Mouse (Mus musculus) heart, embryonic 14.5 days (tissue): ENCODE measurements at regions not wholly inside any gene's neighbourhood (a gene's known extent, or its start where the extent isn't known, plus 50 kb on each side); places are given as distances from the start of the nearest gene placed in this dataset.
"Not testable (repeated sequence)": the region's sequence is repeated elsewhere in the genome, so short reads cannot be mapped to it uniquely, and the experiment has no call there.

Experiments
- ATAC-seq: fragments of 200-750 bp; cut with Nextera tagmentation; 2 replicates; pipeline ENCODE4 v1.8.0; 2017; ENCODE audit warnings: low read depth, moderate TSS enrichment; ENCODE audit not compliant: insufficient number of reproducible peaks, insufficient read depth, low FRiP score
- H3K27ac ChIP-seq, 2 experiments: fragments of 200-500 bp in 1 of 2; fragments of 300-500 bp in 1 of 2; sonication (generic) in 1 of 2; replicated peaks in 1 of 2; 2 replicates each; pipeline ENCODE4 v1.5.1; 2012 to 2014; ENCODE audit warnings: low read depth in 2 of 2, low read length in 2 of 2, control low read depth in 1 of 2, mild to moderate bottlenecking in 1 of 2, mixed read lengths in 1 of 2; ENCODE audit not compliant: control insufficient read depth in 1 of 2, insufficient read depth in 1 of 2
- H3K27me3 ChIP-seq: fragments of 300-500 bp; sonication (generic); 2 replicates; pipeline ENCODE4 v1.6.1; 2014; ENCODE audit warnings: mild to moderate bottlenecking, low read length, control low read depth; ENCODE audit not compliant: control insufficient read depth, insufficient read depth
- H3K36me3 ChIP-seq: fragments of 300-500 bp; sonication (generic); 2 replicates; pipeline ENCODE4 v1.6.1; 2014; ENCODE audit warnings: mild to moderate bottlenecking, control low read depth, low read length, mixed read lengths; ENCODE audit not compliant: control insufficient read depth, insufficient read depth
- H3K4me1 ChIP-seq, 2 experiments: fragments of 200-500 bp in 1 of 2; fragments of 300-500 bp in 1 of 2; sonication (generic) in 1 of 2; 2 replicates each; pipeline ENCODE4 v1.6.1; 2012 to 2014; ENCODE audit warnings: low read length in 2 of 2, control low read depth in 1 of 2, mixed read lengths in 1 of 2; ENCODE audit not compliant: control insufficient read depth in 2 of 2, insufficient read depth in 2 of 2
- H3K4me2 ChIP-seq: fragments of 300-500 bp; sonication (generic); 2 replicates; pipeline ENCODE4 v1.6.1; 2014; ENCODE audit warnings: mild to moderate bottlenecking, low read length
- H3K4me3 ChIP-seq, 2 experiments: fragments of 200-500 bp in 1 of 2; fragments of 300-500 bp in 1 of 2; sonication (generic) in 1 of 2; 2 replicates each; pipeline ENCODE4 v1.5.1; 2012 to 2014; ENCODE audit warnings: low read length in 2 of 2, mild to moderate bottlenecking in 2 of 2, control low read depth in 1 of 2, low read depth in 1 of 2, moderate library complexity in 1 of 2; ENCODE audit not compliant: control insufficient read depth in 1 of 2, insufficient read depth in 1 of 2
- H3K9ac ChIP-seq: fragments of 300-500 bp; sonication (generic); 2 replicates; pipeline ENCODE4 v1.6.1; 2014; ENCODE audit warnings: mild to moderate bottlenecking, low read length
- H3K9me3 ChIP-seq: fragments of 300-500 bp; sonication (generic); 2 replicates; pipeline ENCODE4 v1.6.1; 2016; ENCODE audit warnings: low read length, control low read depth; ENCODE audit not compliant: control insufficient read depth
- WGBS: fragments of 180-500 bp; shearing (Covaris S2); extraction: QIAGEN DNeasy Blood & Tissue Kit; methylation state at CpG from one replicate; pipeline ENCODE4 v1.1.7; 2014; 5-methylcytosine and 5-hydroxymethylcytosine counted together

DNA sequence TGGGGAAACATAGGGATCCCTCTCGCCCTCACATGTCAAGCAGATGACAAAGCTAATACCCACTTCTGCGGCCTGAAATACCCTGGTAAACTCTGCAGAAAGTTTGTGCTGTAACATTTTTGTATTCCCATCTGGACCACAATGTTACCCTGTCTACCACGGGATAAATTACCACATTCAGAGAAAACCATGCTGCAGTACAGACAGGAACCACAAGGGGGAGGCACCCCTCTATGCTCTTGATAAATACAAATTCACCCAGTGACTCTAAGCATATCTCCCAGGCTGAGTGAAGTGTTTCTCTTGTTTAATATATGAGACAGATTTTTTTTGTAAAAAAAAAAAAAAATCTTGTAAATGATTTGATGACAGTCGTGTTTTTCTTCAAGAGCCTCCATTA is 512.7 kb downstream of the Dad1 start:
- ATAC-seq, H3K9ac ChIP-seq, H3K4me3 ChIP-seq, H3K36me3 ChIP-seq, H3K27me3 ChIP-seq, H3K9me3 ChIP-seq, H3K4me2 ChIP-seq, H3K27ac ChIP-seq, H3K4me1 ChIP-seq: not testable (repeated sequence)
- 30% methylated on average over 4 of the region's 4 CpGs for WGBS

DNA sequence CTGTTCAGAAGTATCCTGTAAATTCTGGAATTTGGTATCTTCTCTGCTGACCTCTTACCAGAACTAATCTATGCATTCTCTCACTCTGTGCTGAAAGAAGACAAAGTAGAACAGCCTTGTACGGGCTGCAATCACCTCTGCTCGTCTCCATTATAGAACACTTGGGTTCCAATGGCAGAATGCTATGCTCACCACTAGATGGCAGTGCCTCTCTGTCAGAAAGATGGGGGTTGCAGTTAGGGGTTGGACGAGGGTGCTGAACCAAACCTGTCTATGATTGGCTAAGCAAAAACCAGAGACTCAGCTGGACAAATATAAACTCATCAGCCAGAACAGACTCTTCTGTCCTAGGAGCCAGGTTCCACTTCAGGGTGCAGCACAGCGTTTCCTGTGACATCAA is 515.9 kb downstream of the Dad1 start:
- not testable (repeated sequence) for H3K4me2 ChIP-seq, H3K4me1 ChIP-seq, H3K36me3 ChIP-seq, H3K9ac ChIP-seq, H3K4me3 ChIP-seq, H3K9me3 ChIP-seq, H3K27me3 ChIP-seq, ATAC-seq, H3K27ac ChIP-seq
- 31% methylated on average over 4 of the region's 4 CpGs for WGBS

DNA sequence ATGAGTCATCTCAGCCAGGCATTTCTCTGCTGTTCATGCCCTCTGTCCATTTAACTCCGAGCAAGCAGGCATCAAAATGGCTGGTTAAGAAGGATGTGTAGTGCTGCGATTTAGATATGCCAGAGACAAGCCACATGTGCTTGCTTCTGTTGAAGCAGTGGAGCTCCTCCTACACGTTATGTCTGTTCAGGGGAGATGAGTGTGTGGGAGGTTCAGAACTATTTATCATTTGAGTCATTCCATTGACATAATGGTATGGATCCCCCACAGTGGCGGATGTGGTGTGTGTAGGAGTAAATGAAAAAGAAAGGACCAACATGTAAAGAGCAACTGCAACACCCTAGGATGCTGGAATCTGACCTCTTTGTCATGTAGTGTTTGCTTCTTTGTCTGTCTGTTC is 517.6 kb downstream of the Dad1 start:
- ATAC-seq, H3K4me1 ChIP-seq: not testable (repeated sequence)
- WGBS, result 58% methylated on average over 4 of the region's 4 CpGs

DNA sequence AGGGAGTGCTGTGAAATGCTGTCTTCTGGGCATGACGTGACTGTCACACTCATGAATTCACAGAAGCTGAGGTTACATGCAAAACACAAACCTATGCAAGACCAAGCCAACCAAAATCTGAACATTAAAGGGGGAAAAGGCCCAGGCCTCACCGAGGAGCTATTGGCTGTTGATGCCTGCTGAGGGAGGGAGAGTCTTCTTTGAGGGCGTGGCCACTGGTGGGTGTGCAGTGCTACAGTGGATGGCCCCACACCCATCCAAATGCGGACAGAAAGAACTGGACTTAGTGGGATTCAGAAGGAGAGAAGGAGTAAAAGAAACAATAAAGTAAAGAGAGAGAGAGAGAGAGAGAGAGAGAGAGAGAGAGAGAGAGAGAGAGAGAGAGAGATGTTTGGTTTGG is 522.3 kb downstream of the Dad1 start:
- H3K4me3 ChIP-seq, H3K9me3 ChIP-seq, H3K36me3 ChIP-seq, H3K9ac ChIP-seq, H3K27me3 ChIP-seq, H3K27ac ChIP-seq, H3K4me1 ChIP-seq, H3K4me2 ChIP-seq, ATAC-seq: not testable (repeated sequence)
- no CpG with 5 or more reads among the region's 4 CpGs for whole genome bisulfite sequencing

More for the DNA sequence above, 517.6 kb downstream of the Dad1 start:
- H3K4me3 ChIP-seq, H3K27ac ChIP-seq, H3K4me2 ChIP-seq, H3K9me3 ChIP-seq, H3K9ac ChIP-seq, H3K36me3 ChIP-seq, H3K27me3 ChIP-seq: not testable (repeated sequence)

DNA sequence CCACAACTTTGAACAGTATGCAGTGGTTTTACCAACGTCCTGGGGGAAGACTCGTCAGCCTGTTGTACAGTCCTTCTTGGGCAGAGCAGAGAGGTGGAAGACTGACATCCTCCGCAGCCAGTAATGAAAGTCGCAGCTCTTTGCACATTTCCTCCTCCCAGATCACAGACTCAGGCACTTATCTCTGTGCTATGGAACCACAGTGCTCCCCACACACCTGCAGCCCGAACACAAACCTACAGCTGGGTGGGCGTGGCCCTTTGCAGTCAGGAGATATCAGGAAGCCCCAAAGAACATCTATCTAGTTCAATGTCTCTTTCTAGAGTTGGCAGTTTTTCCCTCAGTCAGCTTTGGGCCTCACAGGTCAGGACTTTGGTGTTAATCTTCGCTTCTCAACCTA is 524.0 kb downstream of the Dad1 start:
- H3K4me3 ChIP-seq, H3K27ac ChIP-seq, H3K4me2 ChIP-seq, ATAC-seq, H3K27me3 ChIP-seq, H3K9me3 ChIP-seq, H3K36me3 ChIP-seq, H3K4me1 ChIP-seq, H3K9ac ChIP-seq: not testable (repeated sequence)
- WGBS, result 60% methylated on average over 1 of the region's 7 CpGs

DNA sequence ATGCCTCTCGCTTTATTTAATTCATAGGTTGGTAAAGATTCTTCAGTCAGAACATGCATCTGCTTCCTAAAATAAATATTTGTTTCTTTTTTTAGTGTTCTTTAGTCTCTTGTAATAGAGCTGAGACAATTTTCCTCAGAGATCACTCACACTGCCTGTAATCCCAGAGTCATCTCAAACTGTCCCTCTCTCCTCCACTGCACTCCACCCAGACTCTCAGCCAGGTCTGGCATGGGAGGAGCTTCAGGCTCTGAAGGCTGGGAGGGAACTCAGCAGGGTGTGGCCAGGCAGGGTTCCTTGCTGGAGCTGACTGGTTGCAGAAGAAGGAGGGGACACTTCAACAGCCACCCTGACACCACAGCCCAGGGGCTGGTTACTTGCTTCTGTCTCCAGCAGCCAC is 524.8 kb downstream of the Dad1 start:
- no CpG with 5 or more reads among the region's 1 CpGs for WGBS
- not testable (repeated sequence) for ATAC-seq, H3K36me3 ChIP-seq

DNA sequence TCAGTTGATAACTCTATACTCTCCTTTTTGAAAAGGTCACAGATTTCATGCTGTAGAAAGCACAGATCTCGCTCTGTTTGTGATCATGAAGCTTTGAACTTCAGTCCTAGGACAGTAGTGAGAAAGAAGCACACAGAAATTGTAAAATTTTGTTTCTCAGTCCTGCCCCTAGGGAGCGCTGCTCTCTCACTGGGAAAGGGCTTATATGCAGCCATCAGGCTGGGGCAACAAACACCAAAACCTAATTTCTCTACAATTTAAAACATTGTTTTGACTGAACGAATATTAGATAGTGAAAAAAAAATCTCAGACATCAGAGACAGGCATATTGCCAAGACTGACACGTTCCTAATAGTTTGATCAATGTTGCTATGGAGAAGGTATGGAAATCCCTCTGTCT is 527.0 kb downstream of the Dad1 start:
- not testable (repeated sequence) for H3K9me3 ChIP-seq, H3K36me3 ChIP-seq, ATAC-seq, H3K4me2 ChIP-seq, H3K9ac ChIP-seq, H3K27ac ChIP-seq, H3K4me3 ChIP-seq, H3K4me1 ChIP-seq, H3K27me3 ChIP-seq
- 35% methylated on average over 2 of the region's 4 CpGs for WGBS

More for the DNA sequence above, 524.8 kb downstream of the Dad1 start:
- H3K4me2 ChIP-seq, H3K4me1 ChIP-seq, H3K4me3 ChIP-seq, H3K9me3 ChIP-seq, H3K9ac ChIP-seq, H3K27me3 ChIP-seq, H3K27ac ChIP-seq: not testable (repeated sequence)

DNA sequence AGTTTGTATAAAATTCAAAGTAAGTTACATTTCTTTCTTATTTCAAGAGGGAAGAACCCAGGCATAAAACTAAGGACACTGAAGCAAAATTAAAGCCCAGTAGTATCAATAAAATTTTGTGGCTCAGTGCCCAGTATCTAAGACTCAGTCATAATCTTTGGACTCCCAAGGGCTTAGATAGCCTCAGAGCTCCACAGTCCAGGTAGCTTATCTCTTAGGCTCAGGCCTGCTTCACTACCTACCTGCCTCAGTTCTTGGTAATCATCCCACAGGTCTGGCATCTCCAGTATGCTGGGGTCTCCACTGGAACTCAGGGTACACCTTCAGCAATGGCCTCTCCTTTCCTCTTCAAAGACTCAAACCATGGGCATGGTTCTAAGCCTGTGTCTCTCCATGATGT is 530.3 kb downstream of the Dad1 start:
- not testable (repeated sequence) for H3K27me3 ChIP-seq, H3K9ac ChIP-seq

More for the DNA sequence above, 530.3 kb downstream of the Dad1 start:
- ATAC-seq, H3K27ac ChIP-seq, H3K36me3 ChIP-seq, H3K4me2 ChIP-seq, H3K4me3 ChIP-seq, H3K9me3 ChIP-seq, H3K4me1 ChIP-seq: not testable (repeated sequence)
